Mouse (Mus musculus): ENCODE measurements around the gene Spsb2. TPM values are rescaled to one million over a fixed set of nuclear protein-coding genes. Genes with fewer than 3 reads are reported as not detected.
"Not testable (repeated sequence)": the region's sequence is repeated elsewhere in the genome, so short reads cannot be mapped to it uniquely, and the experiment has no call there.

Gene Spsb2
- polyA plus RNA-seq, 1 experiment = 12.1 TPM

- Histone ChIP-seq H3K27ac (ENCODE audit: insufficient read depth, low read length) (peak overlapping the region; percentile 62), H3K4me1 (ENCODE audit: control insufficient read depth, insufficient read depth, low read length) (peaks cover 19% of the 10 kb centered on the region; the same call in 1 of the 2 replicates), H3K4me3 (replicated peaks; ENCODE audit: insufficient read depth, low read depth, low read length) (no peak overlapping the region), H3K27me3 (ENCODE audit: control insufficient read depth, insufficient read depth, low read length) (no peaks in the 10 kb centered on the region)
- WGBS = 6% methylated on average over 8 of the region's 8 CpGs
- DNase-seq = peak; percentile 88 to 93
- TF ChIP-seq CTCF (IDR thresholded peaks at IDR 0.05; ENCODE audit: borderline replicate concordance, insufficient read depth, low read depth, low read length) = no peak; the same call in 1 of the 2 replicates
Measured at GRCm38 (mm10) chr6:124786756-124787420, 21.6 kb upstream of the Spsb2 start.

- Histone ChIP-seq H3K27ac (ENCODE audit: insufficient read depth, low read length) (0 out of 2 replicates have a peak overlapping the region, but pooled peaks have one; percentile 29), H3K4me1 (ENCODE audit: control insufficient read depth, insufficient read depth, low read length) (peaks cover 19% of the 10 kb centered on the region; the same call in 1 of the 2 replicates), H3K4me3 (replicated peaks; ENCODE audit: insufficient read depth, low read depth, low read length) (no peak overlapping the region), H3K27me3 (ENCODE audit: control insufficient read depth, insufficient read depth, low read length) (no peaks in the 10 kb centered on the region)
- DNase-seq = peak; percentile 57
- no peak for TF ChIP-seq POLR2A (IDR thresholded peaks at IDR 0.05; ENCODE audit: borderline replicate concordance, insufficient read depth, low read length)
- no peak for TF ChIP-seq CTCF (IDR thresholded peaks at IDR 0.05; ENCODE audit: borderline replicate concordance, insufficient read depth, low read depth, low read length)
- 10% methylated on average over 10 of the region's 10 CpGs for WGBS
Measured at GRCm38 (mm10) chr6:124787722-124788121, 20.7 kb upstream of the Spsb2 start.

DNA sequence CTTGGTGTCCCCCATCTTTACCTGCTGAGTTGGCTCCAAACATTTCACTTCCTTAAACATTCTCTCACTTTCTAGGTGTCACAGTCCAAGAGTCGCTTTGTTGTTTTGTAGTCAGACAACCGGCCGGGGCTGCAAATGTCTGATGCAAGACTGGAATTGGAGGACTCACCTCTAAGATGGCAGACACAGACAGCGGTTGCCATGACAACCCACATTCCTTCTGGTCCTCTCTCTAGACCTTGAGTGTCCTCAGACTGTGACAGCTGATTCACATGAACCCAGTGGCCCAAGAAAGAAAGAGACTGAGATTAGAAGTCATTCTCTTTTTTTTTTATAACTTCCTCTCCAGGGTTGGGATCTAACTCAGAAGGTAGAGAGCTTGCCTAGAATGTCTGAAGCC lies 18.9 kb upstream of the Spsb2 start:
- TF ChIP-seq POLR2A (IDR thresholded peaks at IDR 0.05; ENCODE audit: borderline replicate concordance, insufficient read depth, low read length) (no peak), CTCF (IDR thresholded peaks at IDR 0.05; ENCODE audit: borderline replicate concordance, insufficient read depth, low read depth, low read length) (no peak)
- no peak overlapping the region for H3K27ac ChIP-seq (ENCODE audit: insufficient read depth, low read length)
- H3K4me1 ChIP-seq (ENCODE audit: control insufficient read depth, insufficient read depth, low read length) = peaks cover 19% of the 10 kb centered on the region; the same call in 1 of the 2 replicates
- no peaks in the 10 kb centered on the region for H3K27me3 ChIP-seq (ENCODE audit: control insufficient read depth, insufficient read depth, low read length)
- no peak for DNase-seq
- no peak overlapping the region for H3K4me3 ChIP-seq (replicated peaks; ENCODE audit: insufficient read depth, low read depth, low read length)
- 77% methylated on average over 4 of the region's 4 CpGs for WGBS

DNA sequence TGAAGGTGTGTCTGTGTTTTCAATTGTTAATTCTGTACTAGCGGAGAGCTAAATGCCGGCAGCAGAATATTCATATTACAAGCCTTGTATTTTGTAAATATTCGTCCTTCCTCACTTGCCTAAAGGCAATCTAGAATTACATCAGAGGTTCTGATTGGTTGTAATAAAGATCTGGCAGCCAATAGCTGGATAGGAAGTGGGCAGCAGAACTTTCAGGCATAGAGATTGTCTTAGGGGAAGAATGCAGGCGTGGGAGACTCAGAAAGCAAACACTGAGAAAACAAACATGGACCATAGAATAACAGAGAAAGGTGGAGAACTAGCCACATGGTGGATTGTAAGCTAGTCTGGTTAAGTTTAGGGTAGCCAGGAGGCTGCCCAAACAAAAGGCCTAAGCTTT lies 18.3 kb upstream of the Spsb2 start:
- TF ChIP-seq POLR2A (IDR thresholded peaks at IDR 0.05; ENCODE audit: borderline replicate concordance, insufficient read depth, low read length) (no peak), CTCF (IDR thresholded peaks at IDR 0.05; ENCODE audit: borderline replicate concordance, insufficient read depth, low read depth, low read length) (no peak)
- Histone ChIP-seq H3K4me1 (ENCODE audit: control insufficient read depth, insufficient read depth, low read length) (peaks cover 19% of the 10 kb centered on the region; the same call in 1 of the 2 replicates), H3K27me3 (ENCODE audit: control insufficient read depth, insufficient read depth, low read length) (no peaks in the 10 kb centered on the region), H3K27ac (ENCODE audit: insufficient read depth, low read length) (no peak overlapping the region), H3K4me3 (replicated peaks; ENCODE audit: insufficient read depth, low read depth, low read length) (no peak overlapping the region)
- no peak for DNase-seq
- 85% methylated on average over 4 of the region's 4 CpGs for WGBS

DNA sequence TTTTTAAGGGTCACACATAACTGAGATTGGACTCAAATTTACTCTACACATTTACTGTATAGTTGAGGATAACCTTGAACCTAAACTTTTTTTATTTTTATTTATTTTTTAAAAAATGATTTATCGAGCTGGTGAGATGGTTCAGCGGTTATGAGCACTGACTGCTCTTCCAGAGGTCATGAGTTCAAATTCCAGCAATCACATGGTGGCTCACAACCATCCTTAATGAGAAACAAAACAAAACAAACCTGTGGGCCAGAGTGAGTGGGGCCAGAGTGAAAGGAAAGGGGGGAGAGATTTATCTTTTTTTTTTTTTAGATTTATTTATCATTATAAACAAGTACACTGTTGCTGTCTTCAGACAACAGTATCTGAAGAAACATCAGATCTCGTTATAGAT lies 16.6 kb upstream of the Spsb2 start:
- WGBS = 91% methylated on average over 3 of the region's 3 CpGs
- Histone ChIP-seq H3K4me3 (replicated peaks; ENCODE audit: insufficient read depth, low read depth, low read length) (no peak overlapping the region), H3K27ac (ENCODE audit: insufficient read depth, low read length) (no peak overlapping the region), H3K4me1 (ENCODE audit: control insufficient read depth, insufficient read depth, low read length) (peaks cover 7% of the 10 kb centered on the region; the same call in 1 of the 2 replicates), H3K27me3 (ENCODE audit: control insufficient read depth, insufficient read depth, low read length) (no peaks in the 10 kb centered on the region)
- TF ChIP-seq POLR2A (IDR thresholded peaks at IDR 0.05; ENCODE audit: borderline replicate concordance, insufficient read depth, low read length) (no peak), CTCF (IDR thresholded peaks at IDR 0.05; ENCODE audit: borderline replicate concordance, insufficient read depth, low read depth, low read length) (no peak)
- no peak for DNase-seq

DNA sequence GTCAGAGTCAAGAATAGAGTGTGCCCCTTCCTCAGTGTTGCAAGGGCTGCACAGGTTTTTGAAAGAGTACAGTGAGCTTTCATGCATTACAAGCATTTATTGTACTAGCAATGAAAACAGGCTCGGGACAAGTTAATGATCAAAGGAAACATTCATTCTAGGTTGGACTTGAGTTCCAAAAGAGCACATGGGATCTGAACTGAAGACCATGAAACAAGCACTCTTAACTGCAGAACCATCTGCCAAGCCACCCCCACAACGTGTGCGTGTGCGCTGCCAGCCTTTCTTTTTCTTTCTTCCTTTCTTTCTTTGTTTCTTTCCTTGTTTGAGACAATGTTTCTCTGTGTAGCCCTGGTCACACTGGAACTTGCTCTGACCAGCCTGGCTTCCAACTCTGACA lies 12.7 kb upstream of the Spsb2 start:
- TF ChIP-seq CTCF (IDR thresholded peaks at IDR 0.05; ENCODE audit: borderline replicate concordance, insufficient read depth, low read depth, low read length) = no peak
- TF ChIP-seq POLR2A (IDR thresholded peaks at IDR 0.05; ENCODE audit: borderline replicate concordance, insufficient read depth, low read length) = no peak
- no peaks in the 10 kb centered on the region for H3K27me3 ChIP-seq (ENCODE audit: control insufficient read depth, insufficient read depth, low read length)
- 79% methylated on average over 4 of the region's 4 CpGs for WGBS
- no peak overlapping the region for H3K27ac ChIP-seq (ENCODE audit: insufficient read depth, low read length)
- no peak overlapping the region for H3K4me3 ChIP-seq (replicated peaks; ENCODE audit: insufficient read depth, low read depth, low read length)
- H3K4me1 ChIP-seq (ENCODE audit: control insufficient read depth, insufficient read depth, low read length) = no peaks in the 10 kb centered on the region
- DNase-seq = no peak

GRCm38 (mm10) chr6:124796200-124796599 lies 12.3 kb upstream of the Spsb2 start:
- 89% methylated on average over 2 of the region's 2 CpGs for whole genome bisulfite sequencing
- H3K4me3 ChIP-seq (replicated peaks; ENCODE audit: insufficient read depth, low read depth, low read length) = no peak overlapping the region
- no peaks in the 10 kb centered on the region for H3K4me1 ChIP-seq (ENCODE audit: control insufficient read depth, insufficient read depth, low read length)
- no peak for DNase-seq
- no peak overlapping the region for H3K27ac ChIP-seq (ENCODE audit: insufficient read depth, low read length)
- no peaks in the 10 kb centered on the region for H3K27me3 ChIP-seq (ENCODE audit: control insufficient read depth, insufficient read depth, low read length)
- TF ChIP-seq CTCF (IDR thresholded peaks at IDR 0.05; ENCODE audit: borderline replicate concordance, insufficient read depth, low read depth, low read length) (no peak), POLR2A (IDR thresholded peaks at IDR 0.05; ENCODE audit: borderline replicate concordance, insufficient read depth, low read length) (no peak)

- H3K27ac ChIP-seq (ENCODE audit: insufficient read depth, low read length); H3K4me3 ChIP-seq (replicated peaks; ENCODE audit: insufficient read depth, low read depth, low read length); H3K27me3 ChIP-seq (ENCODE audit: control insufficient read depth, insufficient read depth, low read length); DNase-seq; H3K4me1 ChIP-seq (ENCODE audit: control insufficient read depth, insufficient read depth, low read length): not testable (repeated sequence)
- 37% methylated on average over 6 of the region's 9 CpGs for WGBS
Measured at GRCm38 (mm10) chr6:124802400-124802799, 6.1 kb upstream of the Spsb2 start.
